Mouse (Mus musculus): Measurements from ENCODE around the gene 1700029J07Rik. TPM values are rescaled to one million over a fixed set of nuclear protein-coding genes. Genes with fewer than 3 reads are reported as not detected.

The 1700029J07Rik gene
- polyA plus RNA-seq, 1 experiment, result 0.26 TPM

- Histone ChIP-seq H3K4me3 (peak overlapping the region; percentile 71), H3K27me3 (ENCODE audit: control insufficient read depth, insufficient read depth, insufficient read length) (no peaks in the 10 kb centered on the region), H3ac (ENCODE audit: control insufficient read depth, insufficient read length) (no peak overlapping the region), H3K4me2 (ENCODE audit: low read depth) (peak overlapping the region; percentile 99), H3K36me3 (ENCODE audit: control insufficient read depth, insufficient read depth) (no peaks in the 10 kb centered on the region), H3K79me2 (ENCODE audit: control insufficient read depth, insufficient read depth) (peaks cover 16% of the 10 kb centered on the region)
- TF ChIP-seq MAX (IDR thresholded peaks at IDR 0.05; ENCODE audit: low read depth) (no peak), TCF12 (IDR thresholded peaks at IDR 0.05; ENCODE audit: insufficient read depth, poor library complexity, severe bottlenecking) (no peak), MYOD1 (IDR thresholded peaks at IDR 0.05; ENCODE audit: control insufficient read depth in 1 of 3, insufficient read length in 2 of 3, low read depth in 2 of 3) (no peak), POLR2A (IDR thresholded peaks at IDR 0.05; ENCODE audit: insufficient read length, low read depth) (no peak), MYOG (IDR thresholded peaks at IDR 0.05; ENCODE audit: control insufficient read depth in 1 of 3, insufficient read depth in 1 of 3, insufficient read length in 2 of 3, low read depth in 2 of 3) (no peak), E2F4 (IDR thresholded peaks at IDR 0.05; ENCODE audit: insufficient read depth) (no peak), USF1 (IDR thresholded peaks at IDR 0.05; ENCODE audit: low read depth) (no peak), REST (IDR thresholded peaks at IDR 0.05; ENCODE audit: insufficient read depth, insufficient read length) (no peak), SRF (IDR thresholded peaks at IDR 0.05; ENCODE audit: control insufficient read depth, insufficient read length, low read depth) (no peak), CEBPB (IDR thresholded peaks at IDR 0.05; ENCODE audit: insufficient read depth, poor library complexity, severe bottlenecking) (no peak), POLR2AphosphoS2 (IDR thresholded peaks at IDR 0.05; ENCODE audit: insufficient read length, low read depth) (no peak)
These were observed 1.0 kb downstream of the 1700029J07Rik start for GRCm38 (mm10) chr8:45973988-45974505.

- no peak for TF ChIP-seq E2F4 (IDR thresholded peaks at IDR 0.05; ENCODE audit: insufficient read depth)
- no peak for TF ChIP-seq REST (IDR thresholded peaks at IDR 0.05; ENCODE audit: insufficient read depth, insufficient read length)
- no peak for TF ChIP-seq POLR2A (IDR thresholded peaks at IDR 0.05; ENCODE audit: insufficient read length, low read depth)
- TF ChIP-seq MYOD1 (IDR thresholded peaks at IDR 0.05; ENCODE audit: control insufficient read depth in 1 of 3, insufficient read length in 2 of 3, low read depth in 2 of 3), result no peak
- no peak for TF ChIP-seq MAX (IDR thresholded peaks at IDR 0.05; ENCODE audit: low read depth)
- no peak for TF ChIP-seq USF1 (IDR thresholded peaks at IDR 0.05; ENCODE audit: low read depth)
- no peak for TF ChIP-seq CEBPB (IDR thresholded peaks at IDR 0.05; ENCODE audit: insufficient read depth, poor library complexity, severe bottlenecking)
- Histone ChIP-seq H3K4me2 (ENCODE audit: low read depth) (no peak overlapping the region), H3ac (ENCODE audit: control insufficient read depth, insufficient read length) (no peak overlapping the region), H3K27me3 (ENCODE audit: control insufficient read depth, insufficient read depth, insufficient read length) (no peaks in the 10 kb centered on the region), H3K79me2 (ENCODE audit: control insufficient read depth, insufficient read depth) (peaks cover 4% of the 10 kb centered on the region), H3K4me3 (no peak overlapping the region), H3K36me3 (ENCODE audit: control insufficient read depth, insufficient read depth) (no peaks in the 10 kb centered on the region)
These were observed 4.2 kb downstream of the 1700029J07Rik start for GRCm38 (mm10) chr8:45970894-45971293.

GRCm38 (mm10) chr8:45950622-45951021 is 24.4 kb downstream of the 1700029J07Rik start:
- Histone ChIP-seq H3K79me2 (ENCODE audit: control insufficient read depth, insufficient read depth) (no peaks in the 10 kb centered on the region), H3ac (ENCODE audit: control insufficient read depth, insufficient read length) (no peak overlapping the region), H3K4me2 (ENCODE audit: low read depth) (no peak overlapping the region), H3K36me3 (ENCODE audit: control insufficient read depth, insufficient read depth) (no peaks in the 10 kb centered on the region), H3K27me3 (ENCODE audit: control insufficient read depth, insufficient read depth, insufficient read length) (no peaks in the 10 kb centered on the region), H3K4me3 (no peak overlapping the region)
- TF ChIP-seq CEBPB (IDR thresholded peaks at IDR 0.05; ENCODE audit: insufficient read depth, poor library complexity, severe bottlenecking), result no peak
- no peak for TF ChIP-seq MAX (IDR thresholded peaks at IDR 0.05; ENCODE audit: low read depth)
- no peak for TF ChIP-seq E2F4 (IDR thresholded peaks at IDR 0.05; ENCODE audit: insufficient read depth)
- no peak for TF ChIP-seq MYOG (IDR thresholded peaks at IDR 0.05; ENCODE audit: control insufficient read depth in 1 of 3, insufficient read depth in 1 of 3, insufficient read length in 2 of 3, low read depth in 2 of 3)
- no peak for TF ChIP-seq REST (IDR thresholded peaks at IDR 0.05; ENCODE audit: insufficient read depth, insufficient read length)
- TF ChIP-seq MYOD1 (IDR thresholded peaks at IDR 0.05; ENCODE audit: control insufficient read depth in 1 of 3, insufficient read length in 2 of 3, low read depth in 2 of 3), result no peak
- TF ChIP-seq POLR2A (IDR thresholded peaks at IDR 0.05; ENCODE audit: insufficient read length, low read depth), result no peak
- TF ChIP-seq POLR2AphosphoS2 (IDR thresholded peaks at IDR 0.05; ENCODE audit: insufficient read length, low read depth), result no peak
- TF ChIP-seq TCF12 (IDR thresholded peaks at IDR 0.05; ENCODE audit: insufficient read depth, poor library complexity, severe bottlenecking), result no peak
- no peak for TF ChIP-seq USF1 (IDR thresholded peaks at IDR 0.05; ENCODE audit: low read depth)
- no peak for TF ChIP-seq TCF3 (IDR thresholded peaks at IDR 0.05; ENCODE audit: insufficient read length, low read depth)
- TF ChIP-seq SRF (IDR thresholded peaks at IDR 0.05; ENCODE audit: control insufficient read depth, insufficient read length, low read depth), result no peak

GRCm38 (mm10) chr8:45946283-45946682 is 28.8 kb downstream of the 1700029J07Rik start:
- Histone ChIP-seq H3K4me3 (no peak overlapping the region), H3K4me2 (ENCODE audit: low read depth) (no peak overlapping the region), H3K79me2 (ENCODE audit: control insufficient read depth, insufficient read depth) (no peaks in the 10 kb centered on the region), H3ac (ENCODE audit: control insufficient read depth, insufficient read length) (no peak overlapping the region), H3K27me3 (ENCODE audit: control insufficient read depth, insufficient read depth, insufficient read length) (peaks cover 4% of the 10 kb centered on the region), H3K36me3 (ENCODE audit: control insufficient read depth, insufficient read depth) (no peaks in the 10 kb centered on the region)
- TF ChIP-seq MYOG (IDR thresholded peaks at IDR 0.05; ENCODE audit: control insufficient read depth in 1 of 3, insufficient read depth in 1 of 3, insufficient read length in 2 of 3, low read depth in 2 of 3) (peak; percentile 65 to 97 (median 82)), MYOD1 (IDR thresholded peaks at IDR 0.05; ENCODE audit: control insufficient read depth in 1 of 3, insufficient read length in 2 of 3, low read depth in 2 of 3) (peak in 2 of 3 experiments; percentile 86 to 92), TCF12 (IDR thresholded peaks at IDR 0.05; ENCODE audit: insufficient read depth, poor library complexity, severe bottlenecking) (peak; percentile 54), POLR2AphosphoS2 (IDR thresholded peaks at IDR 0.05; ENCODE audit: insufficient read length, low read depth) (no peak)

- Histone ChIP-seq H3K79me2 (ENCODE audit: control insufficient read depth, insufficient read depth) (no peaks in the 10 kb centered on the region), H3K36me3 (ENCODE audit: control insufficient read depth, insufficient read depth) (no peaks in the 10 kb centered on the region), H3K27me3 (ENCODE audit: control insufficient read depth, insufficient read depth, insufficient read length) (no peaks in the 10 kb centered on the region), H3K4me2 (ENCODE audit: low read depth) (no peak overlapping the region), H3K4me3 (no peak overlapping the region), H3ac (ENCODE audit: control insufficient read depth, insufficient read length) (no peak overlapping the region)
- TF ChIP-seq MAX (IDR thresholded peaks at IDR 0.05; ENCODE audit: low read depth), result no peak
- no peak for TF ChIP-seq E2F4 (IDR thresholded peaks at IDR 0.05; ENCODE audit: insufficient read depth)
- no peak for TF ChIP-seq POLR2AphosphoS2 (IDR thresholded peaks at IDR 0.05; ENCODE audit: insufficient read length, low read depth)
These were observed 38.1 kb downstream of the 1700029J07Rik start for GRCm38 (mm10) chr8:45936986-45937385.
